Mouse (Mus musculus) forebrain, postnatal 0 days (tissue): ENCODE measurements around the gene Kremen1. TPM values are rescaled to one million over a fixed set of nuclear protein-coding genes. Genes with fewer than 3 reads are reported as not detected.

ENCODE experiments used
- ATAC-seq: fragments of 200-750 bp; cut with Nextera tagmentation; 2 replicates; pipeline ENCODE4 v1.8.0; 2017; ENCODE audit warnings: mild to moderate bottlenecking, moderate library complexity
- DNase-seq: peaks from one replicate; pipeline ENCODE4 v3.0.0-alpha.2; 2015
- H3K27ac ChIP-seq: fragments of 300-500 bp; sonication (generic); 2 replicates; pipeline ENCODE4 v1.5.1; 2014; ENCODE audit warnings: low read depth, mild to moderate bottlenecking, antibody characterized with exemption, low read length, moderate library complexity, mixed read lengths
- H3K27me3 ChIP-seq: fragments of 300-500 bp; sonication (generic); 2 replicates; pipeline ENCODE4 v1.6.1; 2014; ENCODE audit warnings: mild to moderate bottlenecking, low read length, mixed read lengths; ENCODE audit not compliant: insufficient read depth
- H3K36me3 ChIP-seq: fragments of 300-500 bp; sonication (generic); 2 replicates; pipeline ENCODE4 v1.6.1; 2014; ENCODE audit warnings: mild to moderate bottlenecking, moderate library complexity; ENCODE audit not compliant: insufficient read depth
- H3K4me1 ChIP-seq: fragments of 300-500 bp; sonication (generic); 2 replicates; pipeline ENCODE4 v1.6.1; 2014; ENCODE audit warnings: antibody characterized with exemption; ENCODE audit not compliant: insufficient read depth
- H3K4me2 ChIP-seq: fragments of 300-500 bp; sonication (generic); 2 replicates; pipeline ENCODE4 v1.6.1; 2014; ENCODE audit warnings: low read depth, mild to moderate bottlenecking, moderate library complexity
- H3K4me3 ChIP-seq: fragments of 300-500 bp; sonication (generic); 2 replicates; pipeline ENCODE4 v1.5.1; 2014; ENCODE audit warnings: low read depth, low read length, mixed read lengths
- H3K9ac ChIP-seq: fragments of 300-500 bp; sonication (generic); 2 replicates; pipeline ENCODE4 v1.6.1; 2014; ENCODE audit warnings: mild to moderate bottlenecking
- H3K9me3 ChIP-seq: fragments of 300-500 bp; sonication (generic); 2 replicates; pipeline ENCODE4 v1.6.1; 2016; ENCODE audit warnings: low read length
- CTCF ChIP-seq: sonication (generic); IDR thresholded peaks from 2 replicates; pipeline ENCODE4 v1.5.1; 2016; ENCODE audit warnings: antibody characterized with exemption, control low read depth, low read depth
- WGBS: fragments of 180-500 bp; shearing (Covaris S2); extraction: QIAGEN DNeasy Blood & Tissue Kit; methylation state at CpG from one replicate; pipeline ENCODE4 v1.1.7; 2014; 5-methylcytosine and 5-hydroxymethylcytosine counted together
- polyA plus RNA-seq: library from polyadenylated mRNA; unstranded; fragments of >200 nt; fragmentation: Nextera tagmentation; extraction: Ambion mirVana; gene quantifications from 2 replicates; pipeline ENCODE4 v1.2.1, GENCODE M21; 2015
- total RNA-seq: library from RNA; depleted of rRNA; stranded (reverse); fragments of >200 nt; gene quantifications from 2 replicates; pipeline ENCODE4 v1.2.3, GENCODE M21; 2014

Kremen1 gene
- total and polyA plus RNA-seq, 2 experiments from 2014 or later = 2.9 to 9.7 TPM

- no peaks in the 10 kb centered on the region for H3K9me3 ChIP-seq
- H3K27me3 ChIP-seq = no peaks in the 10 kb centered on the region
- no peak overlapping the region for H3K27ac ChIP-seq
- H3K4me2 ChIP-seq = no peak overlapping the region
- TF ChIP-seq CTCF = no peak
- no peak overlapping the region for H3K9ac ChIP-seq
- H3K36me3 ChIP-seq = no peaks in the 10 kb centered on the region
- H3K4me3 ChIP-seq = no peak overlapping the region
- WGBS = 77% methylated on average over 9 of the region's 9 CpGs
- no peaks in the 10 kb centered on the region; the same call in 1 of the 2 replicates for H3K4me1 ChIP-seq
- ATAC-seq (no peak), DNase-seq (no peak)
Measured at GRCm38 (mm10) chr11:5184832-5185231, 76.5 kb downstream of the Kremen1 start.

GRCm38 (mm10) chr11:5184250-5184649 is 77.1 kb downstream of the Kremen1 start:
- Histone ChIP-seq H3K9ac (no peak overlapping the region), H3K27me3 (no peaks in the 10 kb centered on the region), H3K4me2 (no peak overlapping the region), H3K4me1 (no peaks in the 10 kb centered on the region; the same call in 1 of the 2 replicates), H3K9me3 (no peaks in the 10 kb centered on the region), H3K4me3 (no peak overlapping the region), H3K27ac (no peak overlapping the region), H3K36me3 (no peaks in the 10 kb centered on the region)
- ATAC-seq (peak; percentile 27; the same call in 1 of the 2 replicates), DNase-seq (no peak)
- TF ChIP-seq CTCF = no peak
- 25% methylated on average over 9 of the region's 9 CpGs for WGBS

GRCm38 (mm10) chr11:5182870-5183269 is 78.5 kb downstream of the Kremen1 start:
- Histone ChIP-seq H3K4me1 (no peaks in the 10 kb centered on the region; the same call in 1 of the 2 replicates), H3K36me3 (no peaks in the 10 kb centered on the region), H3K4me3 (no peak overlapping the region), H3K9ac (no peak overlapping the region), H3K27ac (no peak overlapping the region), H3K9me3 (no peaks in the 10 kb centered on the region), H3K4me2 (no peak overlapping the region), H3K27me3 (no peaks in the 10 kb centered on the region)
- WGBS = 83% methylated on average over 4 of the region's 4 CpGs
- ATAC-seq (no peak), DNase-seq (no peak)
- no peak for TF ChIP-seq CTCF

DNA sequence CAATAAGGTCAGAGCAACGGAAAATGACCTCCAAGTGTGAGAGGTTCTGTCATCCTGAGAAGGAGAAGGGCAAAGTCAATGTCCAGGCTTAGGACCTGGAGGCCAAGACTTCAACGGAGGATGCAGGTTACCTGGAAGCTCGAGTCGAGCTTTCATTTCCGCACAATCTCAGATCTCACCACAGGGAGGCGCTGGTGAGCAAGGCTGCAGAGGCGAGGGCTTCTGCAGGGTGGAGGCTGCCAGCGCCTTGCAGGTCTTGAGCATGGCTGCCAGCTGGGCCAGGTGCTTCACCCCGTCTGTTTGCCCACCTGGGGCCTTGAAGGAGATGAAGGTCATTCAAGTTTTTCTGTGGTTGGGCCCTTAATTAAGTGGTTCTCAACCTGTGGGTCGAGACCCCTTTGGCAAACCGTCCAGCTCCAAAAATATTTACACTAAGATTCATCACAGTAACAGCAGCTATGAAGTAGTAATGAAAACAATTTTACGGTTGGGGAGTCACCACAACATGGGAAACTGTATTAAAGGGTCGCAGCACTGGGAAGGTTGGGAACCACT is 79.4 kb downstream of the Kremen1 start:
- ATAC-seq (no peak; the same call in 1 of the 2 replicates), DNase-seq (peak; percentile 76)
- 21% methylated on average over 13 of the region's 13 CpGs for WGBS

DNA sequence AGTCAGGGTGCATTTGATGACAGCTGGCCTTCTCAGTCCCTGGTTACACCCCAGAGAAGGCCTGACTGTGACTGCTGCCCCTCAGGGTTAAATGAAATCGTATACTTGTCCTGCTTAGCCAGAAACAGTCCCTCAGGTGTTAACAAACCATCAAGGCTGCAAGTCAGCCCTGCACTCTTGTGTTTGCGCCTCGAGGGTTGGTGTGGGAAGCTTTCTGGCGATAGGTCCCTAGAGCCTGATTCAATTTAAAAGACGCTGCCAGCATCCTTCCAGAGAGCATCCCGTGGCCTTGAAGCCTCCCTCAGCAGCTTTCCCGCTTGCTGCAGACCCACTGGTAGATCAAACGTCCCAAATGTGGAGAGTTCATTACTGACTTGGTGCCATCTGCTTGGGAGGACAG is 82.0 kb downstream of the Kremen1 start:
- 49% methylated on average over 8 of the region's 8 CpGs for WGBS

More for the DNA sequence above, 79.4 kb downstream of the Kremen1 start:
- Histone ChIP-seq H3K4me3 (no peak overlapping the region), H3K9ac (no peak overlapping the region), H3K36me3 (no peaks in the 10 kb centered on the region), H3K4me1 (no peaks in the 10 kb centered on the region; the same call in 1 of the 2 replicates), H3K27ac (no peak overlapping the region), H3K9me3 (no peaks in the 10 kb centered on the region), H3K27me3 (no peaks in the 10 kb centered on the region), H3K4me2 (no peak overlapping the region)
- peak; percentile 94 for TF ChIP-seq CTCF

DNA sequence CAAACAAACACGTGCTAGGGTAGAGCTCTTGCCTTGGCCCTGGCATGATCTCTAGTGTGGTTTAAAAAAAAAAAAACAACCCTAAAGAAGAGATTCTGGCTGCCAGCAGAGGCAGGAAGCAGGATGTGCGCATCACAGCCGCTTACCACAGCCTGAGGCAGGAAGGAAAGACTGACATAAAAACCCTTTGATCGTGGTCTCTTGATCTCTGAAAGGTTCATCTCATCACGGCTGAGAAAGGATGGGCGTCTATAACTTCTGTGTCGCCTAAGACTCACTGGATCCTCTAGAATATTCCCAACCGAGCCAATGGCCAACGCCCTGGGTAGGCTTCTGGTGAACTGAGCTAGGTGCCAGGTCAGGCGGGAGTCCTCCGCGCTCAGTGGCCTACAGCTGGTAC is 84.2 kb downstream of the Kremen1 start:
- Histone ChIP-seq H3K27ac (no peak overlapping the region), H3K36me3 (no peaks in the 10 kb centered on the region), H3K4me3 (no peak overlapping the region), H3K9me3 (no peaks in the 10 kb centered on the region), H3K4me2 (no peak overlapping the region), H3K4me1 (no peaks in the 10 kb centered on the region), H3K27me3 (no peaks in the 10 kb centered on the region), H3K9ac (no peak overlapping the region)
- WGBS = 83% methylated on average over 12 of the region's 12 CpGs
- no peak for TF ChIP-seq CTCF
- no peak for ATAC-seq
- no peak for DNase-seq

More for the DNA sequence above, 82.0 kb downstream of the Kremen1 start:
- no peak overlapping the region for H3K9ac ChIP-seq
- no peak overlapping the region for H3K4me2 ChIP-seq
- no peak for DNase-seq
- no peaks in the 10 kb centered on the region for H3K36me3 ChIP-seq
- no peak for ATAC-seq
- no peaks in the 10 kb centered on the region for H3K4me1 ChIP-seq
- H3K4me3 ChIP-seq = no peak overlapping the region
- no peaks in the 10 kb centered on the region for H3K27me3 ChIP-seq
- H3K27ac ChIP-seq = no peak overlapping the region
- no peaks in the 10 kb centered on the region for H3K9me3 ChIP-seq
- no peak for TF ChIP-seq CTCF

DNA sequence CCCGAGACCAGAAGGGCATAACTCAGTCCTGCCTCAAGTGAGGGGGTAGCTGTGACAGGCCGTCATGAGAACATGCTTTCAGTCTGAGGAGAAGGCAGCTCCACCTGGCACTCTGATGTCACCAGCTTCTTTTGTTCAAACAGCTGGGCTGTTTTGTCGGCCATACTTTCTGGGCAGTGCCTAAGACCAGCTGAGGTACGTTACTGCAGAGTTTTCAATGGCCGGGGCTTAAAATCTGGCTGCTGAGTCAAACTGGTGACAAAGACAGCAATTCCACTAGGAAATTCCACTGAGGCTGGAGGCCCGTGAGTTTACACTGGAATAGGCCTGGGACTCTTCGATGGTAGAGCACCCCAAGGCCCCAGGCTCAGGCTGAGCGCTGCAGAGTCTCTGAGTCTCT is 84.7 kb downstream of the Kremen1 start:
- H3K9ac ChIP-seq = no peak overlapping the region
- DNase-seq = no peak
- no peak overlapping the region for H3K4me3 ChIP-seq
- H3K36me3 ChIP-seq = no peaks in the 10 kb centered on the region
- H3K4me2 ChIP-seq = no peak overlapping the region
- no peaks in the 10 kb centered on the region for H3K4me1 ChIP-seq
- no peaks in the 10 kb centered on the region for H3K27me3 ChIP-seq
- no peaks in the 10 kb centered on the region for H3K9me3 ChIP-seq
- 62% methylated on average over 8 of the region's 8 CpGs for WGBS
- H3K27ac ChIP-seq = no peak overlapping the region
- TF ChIP-seq CTCF = no peak
- no peak for ATAC-seq

- ATAC-seq = no peak
- 92% methylated on average over 2 of the region's 2 CpGs for WGBS
Measured at GRCm38 (mm10) chr11:5175866-5176265, 85.5 kb downstream of the Kremen1 start.

More at GRCm38 (mm10) chr11:5175866-5176265, 85.5 kb downstream of the Kremen1 start:
- no peaks in the 10 kb centered on the region for H3K27me3 ChIP-seq
- H3K9ac ChIP-seq = no peak overlapping the region
- H3K4me3 ChIP-seq = no peak overlapping the region
- no peak overlapping the region for H3K27ac ChIP-seq
- H3K9me3 ChIP-seq = no peaks in the 10 kb centered on the region
- no peaks in the 10 kb centered on the region for H3K4me1 ChIP-seq
- no peak overlapping the region for H3K4me2 ChIP-seq
- no peak for TF ChIP-seq CTCF
- DNase-seq = no peak
- H3K36me3 ChIP-seq = no peaks in the 10 kb centered on the region
